Mouse (Mus musculus): ENCODE measurements around the gene Sult2b1. TPM values are rescaled to one million over a fixed set of nuclear protein-coding genes. Genes with fewer than 3 reads are reported as not detected.
A peak's percentile ranks its signal among the peaks of the same experiment; 100 is the strongest.

The Sult2b1 gene
- 2.8 and 2.9 TPM in 2 replicates for polyA plus RNA-seq (2015; fragmentation: Nextera tagmentation; extraction: Ambion mirVana)

DNA sequence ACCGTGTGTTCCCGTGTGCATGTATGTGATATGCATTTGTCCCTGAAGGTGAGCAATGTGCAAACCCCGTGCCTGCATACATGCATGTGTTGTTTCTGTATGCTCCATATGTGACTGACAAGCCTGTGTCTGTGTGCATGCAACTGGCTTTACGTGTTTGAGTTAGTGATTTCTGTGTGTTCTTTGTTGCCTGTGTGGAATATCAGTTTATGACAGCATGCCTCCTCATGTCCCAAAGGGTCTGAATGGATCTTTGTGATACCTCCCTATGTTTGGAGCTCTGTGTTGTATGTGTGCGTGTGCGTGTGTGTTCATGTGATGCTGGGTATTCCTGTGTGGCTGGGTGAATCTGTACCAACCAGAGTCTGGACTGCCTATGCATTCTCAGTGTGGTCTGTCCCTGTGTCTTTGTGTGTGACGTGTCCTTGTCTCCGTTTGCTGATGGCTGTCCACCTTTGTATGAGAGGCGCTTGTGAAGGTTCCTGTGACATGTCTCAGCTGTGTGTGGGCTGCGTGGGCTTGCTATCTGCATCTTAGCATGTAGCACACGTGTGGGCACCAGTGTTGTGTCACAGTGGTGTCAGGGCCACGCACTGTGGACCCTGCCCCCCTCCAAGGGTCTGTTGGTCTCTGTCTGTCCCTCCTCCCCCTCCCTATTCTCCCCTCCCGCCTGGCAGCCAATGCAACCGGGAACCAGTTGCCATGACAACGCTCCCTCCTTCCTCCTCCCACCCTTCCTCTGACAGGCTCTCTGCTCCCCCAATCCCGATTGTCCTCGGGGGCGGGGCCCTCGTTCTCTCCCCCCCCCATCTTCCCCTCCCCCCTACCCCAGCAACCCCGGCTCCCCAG lies at the start of gene Sult2b1:
Sult2b1 (minus strand) TSS at position 146 of the 849 bp plus-strand sequence.
- Histone ChIP-seq H3K9me3 (no peaks in the 10 kb centered on the region), H3K4me2 (replicated peaks) (peak within 1 kb of the TSS; percentile 79), H3K36me3 (no peaks in the 10 kb centered on the region), H3K27ac (no peak within 1 kb of the TSS), H3K4me3 (replicated peaks) (peak within 1 kb of the TSS; percentile 62), H3K9ac (peak within 1 kb of the TSS; percentile 41), H3K4me1 (replicated peaks) (peaks cover 31% of the 10 kb centered on the region), H3K27me3 (replicated peaks) (no peaks in the 10 kb centered on the region)
- ATAC-seq = peak; percentile 37
- WGBS = 24% methylated on average over 18 of the region's 20 CpGs

DNA sequence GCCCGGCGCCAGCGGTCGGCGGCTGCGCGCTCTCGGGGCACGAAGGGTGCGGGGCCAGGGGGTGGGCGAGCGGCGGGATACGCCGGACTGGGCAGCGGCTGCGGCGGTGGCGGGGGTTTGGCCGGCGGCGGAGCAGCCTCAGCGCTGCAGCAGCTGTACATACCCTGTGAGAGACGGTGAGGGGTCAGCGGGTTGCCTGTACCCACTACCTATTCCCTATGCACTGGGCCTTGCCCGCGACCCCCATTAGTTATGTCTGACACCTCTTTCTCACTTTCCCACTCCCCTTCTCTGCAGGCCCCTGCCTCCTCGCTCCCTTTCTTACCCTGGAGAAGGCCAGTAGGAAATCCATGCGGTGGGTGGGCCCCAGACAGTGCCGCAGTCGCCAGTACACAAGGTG lies 49.5 kb upstream of the Sult2b1 start:
- Histone ChIP-seq H3K27ac (no peak overlapping the region), H3K9ac (peak overlapping the region; percentile 44; the same call in 1 of the 2 replicates), H3K4me3 (replicated peaks) (peak overlapping the region; percentile 46), H3K27me3 (replicated peaks) (peaks cover 45% of the 10 kb centered on the region), H3K4me2 (replicated peaks) (peak overlapping the region; percentile 80), H3K4me1 (replicated peaks) (peaks cover 26% of the 10 kb centered on the region), H3K9me3 (no peaks in the 10 kb centered on the region), H3K36me3 (no peaks in the 10 kb centered on the region)
- WGBS = 6% methylated on average over 25 of the region's 31 CpGs
- no peak for ATAC-seq

DNA sequence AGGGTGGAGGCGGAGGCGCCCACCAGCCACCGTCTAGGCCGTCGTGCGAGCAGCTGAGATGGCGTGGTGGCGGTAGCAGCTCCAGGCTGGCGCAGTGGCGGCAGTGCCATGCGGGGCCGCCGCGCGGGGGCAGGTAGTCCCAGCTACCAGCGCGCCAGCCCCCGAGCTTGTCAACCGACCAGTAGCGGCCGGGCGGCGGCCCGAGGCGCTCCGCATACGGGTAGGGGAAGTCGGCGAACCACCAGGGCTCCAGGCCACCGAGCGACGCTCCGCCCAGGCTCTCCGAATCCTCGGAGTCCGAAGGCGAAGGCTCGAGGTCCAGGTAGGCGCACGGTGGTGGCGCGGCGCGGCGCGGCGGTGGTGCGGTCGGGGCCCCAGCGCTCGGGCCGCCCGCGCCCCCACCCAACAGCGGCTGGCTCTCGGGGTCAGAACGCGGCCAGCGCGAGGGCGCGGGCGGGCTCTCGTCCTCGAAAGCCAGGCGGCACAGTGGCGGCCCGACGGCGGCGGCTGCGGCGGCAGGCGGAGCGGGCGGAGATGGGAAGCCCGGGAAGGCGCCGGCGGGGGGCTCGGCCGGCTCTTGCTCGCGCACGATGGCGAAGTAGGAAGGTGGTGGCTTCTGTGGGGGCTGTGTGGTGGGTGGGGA lies 48.8 kb upstream of the Sult2b1 start:
- no peaks in the 10 kb centered on the region for H3K9me3 ChIP-seq
- under 1% methylated on average over 77 of the region's 86 CpGs for whole genome bisulfite sequencing
- ATAC-seq = peak; percentile 21
- H3K27me3 ChIP-seq (replicated peaks) = peaks cover 45% of the 10 kb centered on the region
- peak overlapping the region; percentile 46 for H3K4me3 ChIP-seq (replicated peaks)
- 0 out of 2 replicates have a peak, but pooled peaks cover under 1% of the 10 kb centered on the region for H3K36me3 ChIP-seq
- H3K4me2 ChIP-seq (replicated peaks) = peak overlapping the region; percentile 80
- peak overlapping the region; percentile 44 for H3K9ac ChIP-seq
- H3K4me1 ChIP-seq (replicated peaks) = peaks cover 26% of the 10 kb centered on the region
- no peak overlapping the region for H3K27ac ChIP-seq

DNA sequence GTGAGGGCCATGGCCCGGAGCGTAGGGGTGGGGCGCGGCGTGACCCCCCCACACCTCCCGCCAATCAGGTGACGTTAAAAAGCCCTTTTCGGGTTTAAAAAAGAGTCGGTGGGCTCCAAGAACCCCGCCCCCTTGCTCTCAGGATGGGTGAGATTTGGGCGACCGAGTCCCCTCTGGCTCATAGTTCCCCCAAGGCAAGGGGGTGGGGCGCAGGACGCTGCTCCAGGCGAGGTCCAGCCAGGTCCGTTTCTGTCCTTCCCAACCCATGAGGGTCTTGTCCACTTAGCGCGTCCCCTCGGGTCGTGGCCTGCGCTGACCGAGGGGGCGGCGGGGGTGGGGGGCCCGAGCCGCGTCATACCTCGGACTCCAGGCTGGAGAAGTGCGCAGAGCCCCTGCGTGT lies 48.0 kb upstream of the Sult2b1 start:
- Histone ChIP-seq H3K4me3 (replicated peaks) (peak overlapping the region; percentile 46), H3K4me1 (replicated peaks) (peaks cover 26% of the 10 kb centered on the region), H3K36me3 (peaks cover 9% of the 10 kb centered on the region), H3K27ac (no peak overlapping the region), H3K4me2 (replicated peaks) (peak overlapping the region; percentile 80), H3K27me3 (replicated peaks) (peaks cover 45% of the 10 kb centered on the region), H3K9me3 (no peaks in the 10 kb centered on the region), H3K9ac (0 out of 2 replicates have a peak overlapping the region, but pooled peaks have one; percentile 44)
- no peak for ATAC-seq
- 9% methylated on average over 30 of the region's 30 CpGs for WGBS

DNA sequence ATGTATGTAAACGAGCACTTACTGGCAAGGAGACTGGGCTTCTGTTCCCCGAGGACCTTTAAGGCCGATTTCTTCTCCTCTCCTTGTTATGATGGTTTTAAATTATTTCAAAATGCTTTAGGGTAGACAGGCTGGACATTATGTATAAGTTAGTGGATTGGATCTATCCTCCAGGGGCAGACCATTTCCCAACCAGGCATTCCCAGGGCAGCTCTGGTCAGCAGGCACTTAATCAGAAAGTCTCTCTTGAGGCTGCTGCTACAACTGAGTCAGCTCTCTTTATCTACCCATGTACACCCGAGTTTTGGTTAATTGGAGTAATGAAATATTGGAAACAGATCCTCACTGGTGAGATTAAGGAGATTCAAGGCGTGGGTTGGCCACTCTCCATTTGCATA lies 46.7 kb upstream of the Sult2b1 start:
- Histone ChIP-seq H3K27ac (no peak overlapping the region), H3K9ac (peak overlapping the region; percentile 63; the same call in 1 of the 2 replicates), H3K9me3 (no peaks in the 10 kb centered on the region), H3K4me3 (replicated peaks) (peak overlapping the region; percentile 80), H3K4me1 (replicated peaks) (peaks cover 26% of the 10 kb centered on the region), H3K27me3 (replicated peaks) (peaks cover 45% of the 10 kb centered on the region), H3K4me2 (replicated peaks) (peak overlapping the region; percentile 67), H3K36me3 (peaks cover 22% of the 10 kb centered on the region)
- 26% methylated on average over 5 of the region's 5 CpGs for WGBS
- peak; percentile 13; the same call in 1 of the 2 replicates for ATAC-seq

DNA sequence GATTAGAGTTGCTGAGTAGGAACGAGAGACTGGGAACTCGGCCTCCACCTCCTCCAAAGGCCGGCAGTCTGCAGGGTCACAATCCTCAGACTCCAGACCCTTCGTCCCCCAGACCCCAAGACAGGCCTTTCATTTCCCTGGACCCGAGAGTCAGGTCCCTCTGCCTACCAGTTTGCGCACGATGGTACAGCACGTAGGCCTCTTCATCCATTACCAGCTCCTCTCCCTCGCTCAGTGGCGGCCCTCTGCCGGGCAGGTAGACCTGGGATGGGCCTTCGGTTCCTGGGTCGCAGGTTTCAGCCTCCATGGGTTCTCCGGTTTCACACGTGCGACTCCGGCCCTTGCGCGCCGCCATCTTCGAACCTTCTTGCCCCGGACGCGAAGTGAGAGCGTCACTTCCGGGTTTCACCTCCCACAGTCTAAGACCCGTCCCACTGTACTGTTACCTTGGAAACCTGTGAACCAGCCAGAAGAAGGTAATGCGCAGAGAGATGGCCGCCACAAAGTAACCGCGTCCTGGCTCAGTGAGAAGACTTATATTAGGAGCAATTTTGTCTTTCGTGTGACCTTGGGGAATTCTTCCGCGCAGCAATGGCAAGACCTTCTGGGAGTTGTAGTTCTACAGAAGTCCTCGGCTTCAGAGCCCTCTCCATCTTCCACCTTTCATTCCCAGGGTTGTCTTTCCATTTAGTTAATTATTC lies 46.1 kb upstream of the Sult2b1 start, which contains the start of gene Grwd1:
Grwd1 (minus strand) TSS at position 518 of the 701 bp plus-strand sequence.
- under 1% methylated on average over 35 of the region's 35 CpGs for WGBS
- H3K9me3 ChIP-seq = no peaks in the 10 kb centered on the region
- peaks cover 27% of the 10 kb centered on the region for H3K36me3 ChIP-seq
- peak within 1 kb of the TSS; percentile 67 for H3K4me2 ChIP-seq (replicated peaks)
- peak within 1 kb of the TSS; percentile 80 for H3K4me3 ChIP-seq (replicated peaks)
- H3K27ac ChIP-seq = peak within 1 kb of the TSS; percentile 18; the same call in 1 of the 2 replicates
- H3K4me1 ChIP-seq (replicated peaks) = peaks cover 26% of the 10 kb centered on the region
- peak; percentile 91 for ATAC-seq
- H3K27me3 ChIP-seq (replicated peaks) = peaks cover 42% of the 10 kb centered on the region
- peak within 1 kb of the TSS; percentile 63 for H3K9ac ChIP-seq

DNA sequence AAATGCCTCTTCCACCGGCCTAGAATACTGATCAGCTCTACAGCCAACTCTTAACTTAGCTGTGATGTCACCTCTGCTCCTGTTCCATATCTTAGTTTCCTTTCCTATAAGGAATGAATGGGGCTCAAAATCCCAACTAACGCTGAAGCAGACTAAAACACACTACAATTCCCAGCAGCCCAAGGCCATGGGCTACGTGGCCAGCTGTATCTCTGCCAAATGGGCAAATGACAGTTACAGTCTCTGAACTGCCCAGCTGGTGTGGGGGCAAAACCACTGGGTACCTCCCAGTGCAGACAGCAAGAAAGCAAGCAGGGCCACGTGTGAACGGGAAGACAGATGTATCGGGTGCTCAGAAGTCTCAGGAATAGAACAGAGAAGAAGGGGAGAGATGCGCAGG lies 42.2 kb upstream of the Sult2b1 start:
- no peak overlapping the region for H3K9ac ChIP-seq
- ATAC-seq = no peak
- no peaks in the 10 kb centered on the region for H3K9me3 ChIP-seq
- 92% methylated on average over 7 of the region's 7 CpGs for WGBS
- no peak overlapping the region for H3K27ac ChIP-seq
- peaks cover 47% of the 10 kb centered on the region for H3K36me3 ChIP-seq
- peaks cover 10% of the 10 kb centered on the region for H3K4me1 ChIP-seq (replicated peaks)
- no peak overlapping the region for H3K4me2 ChIP-seq (replicated peaks)
- H3K4me3 ChIP-seq (replicated peaks) = no peak overlapping the region
- H3K27me3 ChIP-seq (replicated peaks) = peaks cover 5% of the 10 kb centered on the region

DNA sequence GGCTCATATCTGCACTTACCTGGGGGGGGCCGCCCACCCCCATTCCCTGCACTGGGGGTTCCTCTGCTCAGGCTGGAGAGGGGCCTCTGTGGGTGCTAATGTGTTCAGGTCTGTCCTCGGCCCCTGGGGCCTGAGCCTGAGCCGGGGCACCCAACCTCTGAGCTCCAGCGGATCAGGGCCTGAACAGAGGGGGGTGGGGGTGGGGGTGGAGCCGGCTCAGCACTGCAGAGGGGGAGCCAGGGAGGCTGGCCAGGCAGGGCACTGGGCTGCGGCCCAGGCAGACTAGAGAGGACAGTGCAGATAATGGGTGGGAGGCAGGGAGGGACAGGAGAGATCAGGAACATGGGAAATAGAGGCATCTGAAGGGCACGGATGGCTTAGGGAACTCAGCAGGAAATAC lies 40.1 kb upstream of the Sult2b1 start, which contains the start of gene Kcnj14:
Kcnj14 (minus strand) TSS at position 185 of the 400 bp plus-strand sequence.
- H3K36me3 ChIP-seq = peaks cover 47% of the 10 kb centered on the region
- 62% methylated on average over 7 of the region's 7 CpGs for WGBS
- ATAC-seq = no peak

DNA sequence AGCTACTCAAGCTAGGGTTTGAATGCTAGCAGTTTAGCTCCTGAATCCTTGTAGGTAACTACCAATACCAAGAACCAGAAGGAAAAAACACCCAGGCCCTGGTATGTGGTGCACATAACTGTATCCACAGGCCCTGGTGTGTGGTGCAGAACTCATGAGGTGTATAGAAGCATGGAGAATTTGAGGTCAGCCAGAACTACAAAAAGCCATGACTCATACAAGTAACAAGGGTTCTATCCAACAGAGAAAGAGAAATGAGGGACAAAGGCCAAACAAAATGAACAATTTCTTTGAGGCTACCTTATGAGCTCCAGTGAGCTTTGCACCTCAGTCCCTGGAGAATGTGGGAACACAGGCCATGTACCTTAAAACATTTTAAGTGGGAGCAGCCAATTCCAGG lies 36.4 kb upstream of the Sult2b1 start:
- Histone ChIP-seq H3K4me2 (replicated peaks) (no peak overlapping the region), H3K4me1 (replicated peaks) (peaks cover 4% of the 10 kb centered on the region; the same call in 1 of the 2 replicates), H3K4me3 (replicated peaks) (no peak overlapping the region), H3K36me3 (peaks cover 23% of the 10 kb centered on the region), H3K9me3 (no peaks in the 10 kb centered on the region), H3K9ac (no peak overlapping the region), H3K27ac (no peak overlapping the region), H3K27me3 (replicated peaks) (no peaks in the 10 kb centered on the region)
- no peak for ATAC-seq

More for the DNA sequence above, 40.1 kb upstream of the Sult2b1 start, which contains the start of gene Kcnj14:
- peaks cover 7% of the 10 kb centered on the region; the same call in 1 of the 2 replicates for H3K4me1 ChIP-seq (replicated peaks)
- H3K27ac ChIP-seq = no peak within 1 kb of the TSS
- no peak within 1 kb of the TSS for H3K4me3 ChIP-seq (replicated peaks)
- H3K9ac ChIP-seq = no peak within 1 kb of the TSS
- H3K9me3 ChIP-seq = no peaks in the 10 kb centered on the region
- H3K27me3 ChIP-seq (replicated peaks) = no peaks in the 10 kb centered on the region
- no peak within 1 kb of the TSS for H3K4me2 ChIP-seq (replicated peaks)

DNA sequence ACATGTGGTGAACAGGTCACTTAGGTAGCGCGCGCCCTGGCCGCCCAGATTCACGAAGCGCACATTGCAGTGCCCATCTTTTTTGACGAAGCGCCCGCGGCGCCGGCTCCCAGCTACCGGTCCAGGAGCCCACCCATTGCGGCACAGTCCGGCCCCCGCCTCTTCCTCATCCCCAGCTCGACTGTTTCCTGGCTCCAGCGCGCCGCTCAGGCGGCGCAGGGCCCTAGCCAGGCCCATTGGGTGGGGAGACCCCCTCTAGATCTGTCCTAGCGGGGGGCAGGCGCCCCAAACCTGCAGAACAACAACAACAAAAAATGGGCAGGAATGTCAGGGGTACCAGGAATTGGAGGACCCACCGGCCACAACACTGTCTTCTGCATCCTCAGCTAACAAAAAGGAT lies 35.4 kb upstream of the Sult2b1 start:
- H3K27me3 ChIP-seq (replicated peaks) = no peaks in the 10 kb centered on the region
- peak overlapping the region; percentile 9; the same call in 1 of the 2 replicates for H3K4me3 ChIP-seq (replicated peaks)
- 15% methylated on average over 25 of the region's 25 CpGs for WGBS
- peaks cover 13% of the 10 kb centered on the region; the same call in 1 of the 2 replicates for H3K36me3 ChIP-seq
- peak overlapping the region; percentile 48 for H3K4me2 ChIP-seq (replicated peaks)
- H3K4me1 ChIP-seq (replicated peaks) = peaks cover 11% of the 10 kb centered on the region; the same call in 1 of the 2 replicates
- no peak overlapping the region for H3K27ac ChIP-seq
- no peak overlapping the region for H3K9ac ChIP-seq
- no peaks in the 10 kb centered on the region for H3K9me3 ChIP-seq
- 0 out of 2 replicates have a peak, but pooled peaks have one; percentile 27 for ATAC-seq

DNA sequence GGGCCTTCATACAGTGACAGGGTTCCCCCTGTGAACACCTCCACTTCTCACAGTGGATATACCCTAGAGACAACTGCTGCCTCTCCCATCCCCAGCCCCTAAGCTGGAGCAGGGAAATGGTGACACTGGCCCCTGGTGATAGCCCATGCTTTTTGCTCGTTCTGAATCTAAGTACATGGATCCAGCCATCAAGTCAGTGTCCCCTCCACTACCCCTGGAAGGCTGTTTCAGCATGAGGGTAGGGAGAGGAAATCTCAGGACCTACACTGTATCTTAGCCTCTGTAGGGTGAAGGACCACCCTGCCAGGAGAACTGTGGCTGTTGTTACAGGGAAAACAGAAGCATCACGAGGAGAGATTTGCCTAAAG lies 31.5 kb upstream of the Sult2b1 start:
- Histone ChIP-seq H3K4me1 (replicated peaks) (peaks cover 29% of the 10 kb centered on the region), H3K9ac (no peak overlapping the region), H3K9me3 (no peaks in the 10 kb centered on the region), H3K4me2 (replicated peaks) (no peak overlapping the region), H3K36me3 (peaks cover 20% of the 10 kb centered on the region), H3K4me3 (replicated peaks) (no peak overlapping the region), H3K27ac (no peak overlapping the region), H3K27me3 (replicated peaks) (no peaks in the 10 kb centered on the region)
- ATAC-seq = no peak
- WGBS = 64% methylated on average over 2 of the region's 2 CpGs

Data from intestine, embryonic 15.5 days (tissue).